Mouse (Mus musculus) cortical plate, adult 2 months (tissue): ENCODE results near the gene Speg.

ENCODE experiments used
- CTCF ChIP-seq: fragments of 200-500 bp; IDR thresholded peaks from 2 replicates; pipeline ENCODE4 v1.5.1; 2011; ENCODE audit warnings: mild to moderate bottlenecking, control low read depth, low read length; ENCODE audit not compliant: insufficient read depth; ENCODE audit errors: extremely low read depth
- POLR2A ChIP-seq: fragments of 200-500 bp; IDR thresholded peaks from 2 replicates; pipeline ENCODE4 v1.6.1; 2011; ENCODE audit warnings: mild to moderate bottlenecking, low read length, control low read depth; ENCODE audit not compliant: insufficient read depth; ENCODE audit errors: extremely low read depth

- no peak for TF ChIP-seq CTCF
- TF ChIP-seq POLR2A = no peak
Observed at GRCm38 (mm10) chr1:75480735-75481134, 105.6 kb downstream of the Speg start.
